Mouse (Mus musculus) CD4-positive, CD25-positive, alpha-beta regulatory T cell, adult 2 months (primary cell): ENCODE results near the gene Slc25a16.

ENCODE experiments used
- DNase-seq: peaks from one replicate; pipeline ENCODE4 v3.0.0-alpha.2; 2012; ENCODE audit warnings: low read depth, low spot score

Slc25a16 gene

GRCm38 (mm10) chr10:62919925-62920765 lies at the start of gene Slc25a16:
Gene Slc25a16, plus strand, starts transcription at chr10:62920633.
- DNase-seq = peak; percentile 91

DNA sequence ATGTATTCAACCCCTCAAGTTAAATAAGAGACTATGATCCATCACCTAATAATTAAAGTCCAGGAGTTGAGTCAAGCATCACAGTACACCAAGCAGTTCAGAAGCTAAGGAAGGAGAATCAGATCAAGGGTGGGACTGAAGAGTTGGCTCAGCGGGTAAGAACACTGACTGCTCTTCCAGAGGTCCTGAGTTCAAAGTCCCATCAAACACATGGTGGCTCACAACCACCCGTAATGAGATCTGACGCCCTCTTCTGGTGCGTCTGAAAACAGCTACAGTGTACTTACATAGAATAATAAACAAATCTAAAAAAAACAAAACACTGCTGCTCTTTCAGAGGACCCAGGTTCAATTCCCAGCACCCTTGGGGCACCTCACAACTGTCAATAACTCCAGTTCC lies 45.6 kb upstream of the Slc25a16 start:
- DNase-seq = no peak

- DNase-seq = no peak
These were observed 44.9 kb upstream of the Slc25a16 start for GRCm38 (mm10) chr10:62875565-62875964.

- DNase-seq = no peak
These were observed 42.4 kb upstream of the Slc25a16 start for GRCm38 (mm10) chr10:62878056-62878455.

- DNase-seq = peak; percentile 64
These were observed 39.2 kb upstream of the Slc25a16 start for GRCm38 (mm10) chr10:62881211-62881610.

DNA sequence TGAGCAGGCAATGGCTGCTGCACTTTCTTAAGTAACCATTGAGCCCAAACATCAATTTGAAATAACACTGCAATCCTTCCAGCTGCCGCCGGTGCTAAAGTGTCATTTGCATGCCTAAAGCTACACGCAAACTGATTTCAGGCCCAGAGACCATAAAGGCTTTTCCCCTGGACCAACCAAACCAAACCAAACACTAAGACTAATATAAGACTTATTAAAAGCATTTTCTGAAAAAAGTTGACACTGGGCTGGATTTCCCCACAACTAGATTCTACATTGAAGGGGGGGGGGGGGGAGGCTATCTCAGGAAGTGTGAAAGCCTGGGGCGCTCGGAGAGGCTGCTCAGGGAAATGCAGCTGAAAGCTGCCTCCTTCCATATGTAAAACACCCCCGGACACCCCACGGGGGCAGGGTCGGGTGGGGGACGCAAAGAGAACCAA lies 36.5 kb upstream of the Slc25a16 start:
- peak; percentile 55 for DNase-seq

- DNase-seq = no peak
These were observed 35.9 kb upstream of the Slc25a16 start for GRCm38 (mm10) chr10:62884517-62884916.

DNA sequence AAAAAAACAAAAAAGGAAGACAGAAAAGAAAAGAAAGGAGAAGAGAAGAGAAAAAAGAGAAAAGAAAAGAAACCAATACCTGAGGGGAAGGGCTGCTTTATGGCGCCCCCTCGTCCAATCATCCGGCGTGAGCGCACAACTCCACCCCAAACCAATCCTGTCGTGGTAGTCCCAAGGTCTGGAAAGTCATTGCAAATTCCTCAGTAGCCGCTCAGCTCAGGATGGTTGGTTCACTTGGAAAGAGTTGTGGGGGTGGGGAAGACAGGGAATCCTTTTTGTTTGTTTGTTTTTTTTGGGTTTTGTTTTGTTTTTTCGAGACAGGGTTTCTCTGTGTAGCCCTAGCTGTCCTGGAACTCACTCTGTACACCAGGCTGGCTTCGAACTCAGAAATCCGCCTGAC lies 35.0 kb upstream of the Slc25a16 start:
- DNase-seq = no peak

GRCm38 (mm10) chr10:62885969-62886798 lies 34.2 kb upstream of the Slc25a16 start:
- peak; percentile 39 for DNase-seq

DNA sequence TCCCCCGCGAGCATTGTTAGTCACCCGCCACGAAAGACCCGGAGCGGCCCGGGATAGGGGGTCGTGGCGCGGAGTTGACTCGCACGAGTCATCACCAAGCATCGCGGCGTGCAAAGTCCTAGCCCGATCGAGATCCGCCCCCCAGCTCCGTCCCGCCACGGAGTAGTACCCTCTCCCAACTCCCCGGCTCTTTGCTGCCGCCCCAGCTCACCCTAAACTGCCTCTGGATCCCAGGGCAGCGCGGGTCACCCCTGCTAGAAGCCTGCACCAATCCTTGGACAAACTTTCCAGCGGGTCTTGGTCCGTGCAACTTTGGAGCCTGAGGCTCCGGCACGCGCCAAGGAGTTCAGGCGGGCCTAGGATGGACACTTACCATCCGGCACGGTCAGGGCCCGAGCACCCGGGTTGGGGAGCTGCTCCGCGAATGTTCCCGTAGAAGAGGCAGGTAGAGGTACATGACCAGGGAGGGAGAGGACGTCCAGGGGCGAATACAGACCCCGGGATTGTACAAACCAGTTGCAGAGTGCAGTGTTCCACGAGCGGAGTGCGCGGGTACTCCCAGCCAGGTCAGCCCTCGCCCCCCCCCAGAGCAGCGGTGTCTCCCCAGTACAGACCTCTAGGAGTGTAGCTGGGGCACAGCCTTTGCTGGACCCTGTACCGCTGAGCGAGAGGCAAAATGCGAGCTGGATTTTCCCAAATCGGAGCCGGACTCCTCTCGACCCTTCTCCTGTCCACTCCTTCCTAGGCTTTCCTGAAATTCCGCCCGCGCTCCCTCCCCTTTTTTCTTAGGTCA lies 33.4 kb upstream of the Slc25a16 start:
- DNase-seq = peak; percentile 19

DNA sequence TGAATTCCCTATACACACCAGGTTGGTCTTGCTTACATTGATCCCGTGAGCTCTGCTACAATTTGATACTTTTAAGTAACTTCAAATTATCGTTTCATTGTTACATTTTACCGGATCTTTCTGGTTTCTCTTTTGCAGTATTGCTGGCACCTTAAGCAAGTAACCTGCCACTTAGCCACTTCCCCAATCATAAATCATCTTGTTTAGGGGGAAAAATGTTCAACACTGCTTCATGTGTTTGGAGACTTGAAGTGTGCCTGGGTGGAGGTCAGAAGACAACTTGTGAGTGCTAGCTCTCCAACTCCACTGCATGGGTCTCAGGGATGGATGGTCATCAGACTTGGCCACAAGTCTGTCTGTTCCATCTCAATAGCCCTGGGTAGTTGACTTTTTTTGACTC lies 29.4 kb upstream of the Slc25a16 start:
- no peak for DNase-seq

GRCm38 (mm10) chr10:62892549-62893232 lies 27.7 kb upstream of the Slc25a16 start:
- no peak for DNase-seq

GRCm38 (mm10) chr10:62893356-62893884 lies 27.0 kb upstream of the Slc25a16 start:
- no peak for DNase-seq

GRCm38 (mm10) chr10:62894447-62894846 lies 26.0 kb upstream of the Slc25a16 start:
- no peak for DNase-seq

DNA sequence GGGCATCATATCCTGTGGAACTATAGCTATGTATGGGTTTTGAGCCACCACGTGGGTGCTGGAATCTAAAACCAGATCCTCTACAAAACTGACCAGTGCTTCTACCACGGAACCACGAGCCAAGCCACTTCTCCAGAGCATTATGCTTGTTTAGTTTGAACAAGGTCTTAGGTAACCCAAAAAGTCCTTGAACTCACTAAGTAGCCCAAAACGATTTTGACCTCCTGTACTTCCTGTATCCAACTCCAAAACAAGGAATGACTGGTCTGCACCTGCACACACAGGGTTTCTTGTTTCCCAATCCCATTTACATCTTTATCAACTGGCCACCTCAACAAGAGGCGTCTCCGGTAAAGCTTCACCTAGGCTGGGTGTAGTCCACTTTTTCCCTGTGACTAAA lies 25.0 kb upstream of the Slc25a16 start:
- no peak for DNase-seq

DNA sequence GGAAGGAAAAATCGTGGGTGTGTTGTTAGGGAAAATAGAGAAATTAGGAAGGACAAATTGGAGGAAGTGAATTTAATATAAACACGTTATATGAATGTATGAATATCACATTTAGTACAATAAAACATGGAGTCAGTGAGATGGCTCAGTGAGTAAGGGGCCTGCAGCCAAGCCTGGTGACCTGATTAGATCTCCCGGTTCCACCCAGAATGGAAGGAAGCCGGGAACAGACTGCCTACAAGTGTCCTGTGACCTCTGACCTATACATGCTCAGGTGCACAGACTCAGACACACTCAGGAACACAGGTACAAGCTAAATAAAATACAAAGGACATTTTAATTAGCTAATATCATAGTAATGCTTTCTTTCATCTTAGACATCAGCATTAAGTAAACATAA lies 24.4 kb upstream of the Slc25a16 start:
- no peak for DNase-seq

DNA sequence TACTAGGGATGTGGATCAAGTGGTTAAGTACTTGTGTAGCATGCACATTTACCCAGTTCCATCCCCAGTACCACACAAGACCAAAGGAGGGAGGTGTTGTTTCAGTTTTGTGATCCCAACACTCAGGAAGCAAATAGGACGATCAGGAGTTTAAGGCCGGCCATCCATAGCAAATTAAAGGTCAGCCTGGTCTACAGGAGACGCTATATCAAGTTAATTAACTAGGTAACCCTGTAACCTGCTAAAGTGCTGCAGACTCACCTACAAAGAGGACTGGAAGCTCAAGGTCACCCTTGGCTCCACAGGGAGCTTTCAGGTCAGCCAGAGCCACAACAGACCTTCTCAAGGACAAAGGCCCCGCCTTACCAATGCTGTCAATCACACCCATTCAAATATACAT lies 23.7 kb upstream of the Slc25a16 start:
- no peak for DNase-seq

DNA sequence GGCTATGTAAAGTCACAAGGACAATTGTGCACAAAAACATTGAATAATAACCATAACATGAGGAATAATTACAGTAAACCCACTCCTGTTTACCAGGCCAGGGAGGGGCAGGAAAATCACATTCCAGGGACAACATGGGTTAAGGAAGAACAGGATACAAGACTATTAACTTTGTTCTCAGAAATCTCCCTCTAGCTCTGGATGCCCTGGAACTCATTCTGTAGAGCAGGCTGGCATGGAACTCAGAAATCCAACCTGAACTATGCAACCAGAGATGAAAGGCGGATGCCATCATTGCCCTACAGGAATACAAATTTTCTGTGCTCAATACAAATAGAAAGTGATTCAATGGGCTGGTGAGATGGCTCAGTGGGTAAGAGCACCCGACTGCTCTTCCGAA lies 23.0 kb upstream of the Slc25a16 start:
- no peak for DNase-seq

DNA sequence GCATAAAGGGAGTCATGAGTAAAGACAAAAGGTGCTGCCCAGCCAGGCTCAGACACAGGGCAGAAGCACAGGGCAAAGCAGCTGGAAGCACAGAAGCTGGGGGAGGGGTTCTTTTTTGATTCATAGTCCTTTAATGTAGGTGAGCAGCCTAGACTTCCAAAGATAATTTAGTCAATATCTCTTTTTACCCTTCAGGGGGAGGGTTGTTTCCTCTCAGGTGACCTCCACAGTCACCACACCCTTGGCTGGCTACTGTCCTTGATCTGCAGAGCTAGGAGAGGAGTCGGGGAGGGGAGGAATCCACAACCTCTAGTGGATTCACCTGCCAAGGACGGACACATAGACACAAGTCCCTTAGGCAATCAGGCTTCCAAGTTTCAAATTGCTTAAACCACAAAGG lies 22.4 kb upstream of the Slc25a16 start:
- DNase-seq = no peak

GRCm38 (mm10) chr10:62900144-62900543 lies 20.3 kb upstream of the Slc25a16 start:
- DNase-seq = no peak

DNA sequence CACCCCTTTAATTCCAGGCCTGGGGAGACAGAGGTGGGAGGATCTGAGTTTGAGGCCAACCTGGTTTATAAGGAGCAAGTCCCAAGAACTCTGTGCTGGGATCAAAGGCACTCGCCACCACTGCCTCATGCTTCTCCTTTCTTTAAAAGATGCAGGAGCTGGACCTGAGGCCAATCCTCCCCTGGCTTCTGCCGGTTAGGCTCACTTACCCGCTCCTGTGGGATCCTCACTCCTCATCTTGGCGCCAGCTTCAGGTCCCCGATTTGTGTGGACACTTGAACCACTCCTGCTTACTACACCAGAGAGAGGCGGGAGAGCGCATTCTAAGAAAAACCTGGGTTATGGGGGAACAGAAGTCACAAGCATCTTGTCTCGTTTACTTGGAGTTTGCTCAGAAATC lies 18.6 kb upstream of the Slc25a16 start:
- DNase-seq = no peak
